Mouse (Mus musculus): ENCODE data around the gene Pofut1.

The Pofut1 gene

DNA sequence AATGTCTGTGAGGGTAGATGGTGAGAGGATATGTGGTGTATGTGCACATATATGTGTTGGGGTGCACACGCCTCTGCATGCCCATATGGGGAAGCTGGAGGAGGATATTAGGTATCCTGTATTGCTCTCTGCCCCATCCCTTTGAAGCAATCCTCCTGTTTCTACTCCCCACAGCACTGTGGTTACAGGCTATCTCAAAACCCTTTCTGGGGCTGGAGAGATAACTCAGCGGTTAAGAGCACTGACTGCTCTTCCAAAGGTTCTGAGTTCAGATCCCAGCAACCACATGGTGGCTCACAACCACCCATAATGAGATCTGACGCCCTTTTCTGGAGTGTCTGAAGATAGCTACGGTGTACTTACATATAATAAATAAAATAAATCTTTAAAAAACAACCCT is 45.2 kb downstream of the Pofut1 start:
- in situ Hi-C loops (cut with MboI, MseI) = no loop called here

DNA sequence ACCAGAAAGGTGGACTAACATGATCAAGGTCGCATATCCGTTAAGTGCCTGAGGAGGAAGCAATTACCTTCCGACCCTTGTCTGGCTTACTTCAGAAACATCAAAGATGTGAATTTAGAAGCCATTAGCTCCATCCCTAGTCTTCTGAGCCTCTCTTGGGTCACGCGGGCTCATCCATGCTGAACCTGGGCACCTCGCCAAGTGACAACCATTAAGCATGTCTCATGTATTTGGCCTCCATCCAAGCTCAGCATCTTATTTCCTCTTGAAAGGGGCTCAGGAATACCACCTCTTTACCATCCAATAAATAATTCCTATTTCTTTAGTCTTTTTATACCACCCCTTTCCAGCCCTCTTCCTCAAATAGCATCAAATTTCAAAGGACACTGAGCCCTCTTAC is 46.5 kb downstream of the Pofut1 start:
- in situ Hi-C loops (cut with MboI, MseI) = no loop called here

DNA sequence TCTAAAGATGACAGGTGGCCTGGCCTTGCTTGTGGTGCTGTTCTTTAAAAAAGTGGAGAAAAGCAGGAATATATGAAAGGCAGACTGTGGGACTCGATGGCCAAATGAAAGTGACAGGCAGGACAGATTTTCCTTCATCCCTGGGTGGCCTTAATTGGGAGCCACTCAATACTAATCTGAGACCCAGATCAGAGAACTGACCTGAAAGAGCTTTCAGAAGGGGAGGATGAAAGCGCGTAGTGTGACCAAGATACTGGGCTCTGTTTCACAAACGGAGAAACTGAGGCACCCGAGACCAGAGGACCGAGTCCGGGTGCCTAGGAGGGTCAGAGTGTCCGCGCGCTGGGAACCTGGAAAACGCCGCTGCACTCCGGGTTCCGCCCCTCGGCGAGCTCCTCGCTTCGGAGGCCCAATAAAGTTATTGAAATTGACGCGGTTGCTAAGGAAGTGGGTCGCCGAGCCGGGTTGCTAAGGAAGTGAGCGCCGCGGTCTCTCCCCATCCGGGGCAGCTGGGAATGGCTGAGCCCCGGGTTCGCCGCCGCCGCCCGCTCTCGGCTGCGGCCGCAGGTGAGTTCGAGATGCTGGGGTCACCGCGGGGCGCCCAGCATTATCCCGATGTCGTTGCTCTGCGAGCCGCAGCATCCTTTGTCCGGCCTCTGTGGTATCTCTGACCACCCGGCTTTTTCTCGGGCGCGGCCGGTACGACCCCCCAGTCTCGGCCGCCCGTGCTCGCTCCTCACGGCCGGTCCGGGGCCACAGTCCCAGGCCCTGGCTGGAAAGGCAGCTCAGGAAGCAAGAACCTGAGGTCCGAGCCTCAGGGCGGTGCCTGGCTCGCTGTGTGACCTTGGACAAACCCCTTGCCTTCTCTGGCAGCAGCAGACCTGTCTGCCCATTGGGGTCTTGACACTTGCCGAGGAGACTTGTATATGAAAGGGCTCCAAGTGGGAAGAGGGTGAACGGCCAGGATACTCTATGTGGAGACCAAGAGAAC is 49.9 kb downstream of the Pofut1 start, which contains the start of gene Kif3b:
Kif3b (plus strand) TSS at position 476 of the 991 bp plus-strand sequence.
- in situ Hi-C loops (cut with MboI, MseI) = loop anchor here (5.0 kb wide), 1 partner anchor 44 kb away; no protein-coding TSS in a partner anchor

- in situ Hi-C loops (cut with MboI, MseI) = loop anchor here (5.0 kb wide), 1 partner anchor 45 kb away; no protein-coding TSS in a partner anchor
Observed at GRCm38 (mm10) chr2:153292305-153292861, 51.0 kb downstream of the Pofut1 start.

- in situ Hi-C loops (cut with MboI, MseI) = loop anchor here (5.0 kb wide), 1 partner anchor 47 kb away; no protein-coding TSS in a partner anchor
Observed at GRCm38 (mm10) chr2:153295196-153295595, 53.9 kb downstream of the Pofut1 start.

DNA sequence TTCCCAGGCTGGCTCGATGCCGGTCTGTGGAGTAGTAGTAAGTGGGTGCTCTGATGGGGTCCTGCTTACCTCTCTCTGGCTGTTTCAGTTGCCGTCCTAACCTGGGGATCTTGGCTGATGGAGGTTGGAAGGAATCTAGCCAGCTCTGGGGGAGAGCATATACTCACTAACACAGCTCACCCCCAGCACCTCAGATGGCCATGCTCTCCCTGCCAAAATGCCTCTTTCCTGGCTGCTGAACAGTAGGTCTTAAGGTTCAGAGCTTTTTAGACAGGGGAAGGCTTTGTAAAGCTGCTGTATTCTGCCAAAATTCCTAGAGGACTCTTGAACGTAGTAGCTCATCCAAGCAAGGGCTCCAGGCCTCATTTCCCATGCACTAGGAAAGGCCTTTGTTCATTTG is 56.4 kb downstream of the Pofut1 start:
- in situ Hi-C loops (cut with MboI, MseI) = loop anchor here (5.0 kb wide), 1 partner anchor 45 kb away; no protein-coding TSS in a partner anchor

DNA sequence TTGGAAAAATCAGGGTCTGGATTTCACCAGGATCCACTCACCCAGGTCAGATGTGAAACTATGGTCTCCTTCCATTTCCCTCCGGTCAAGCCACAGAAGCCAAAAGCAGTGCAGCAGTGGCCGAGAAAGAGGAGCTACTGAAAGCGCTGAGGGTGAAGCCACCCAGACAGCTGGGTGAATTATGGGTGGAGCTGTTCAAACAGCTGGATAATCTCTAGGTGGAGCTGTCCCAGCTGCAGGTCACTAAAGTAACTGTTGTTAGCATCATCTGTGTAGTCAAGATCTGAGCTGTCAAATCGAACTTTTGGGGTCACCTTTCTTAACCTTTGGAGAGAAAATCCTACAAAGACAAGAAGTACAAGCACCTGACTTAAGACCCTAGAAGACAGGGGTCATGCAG is 57.1 kb downstream of the Pofut1 start:
- in situ Hi-C loops (cut with MboI, MseI) = loop anchor here (5.0 kb wide), 1 partner anchor 44 kb away; no protein-coding TSS in a partner anchor

- in situ Hi-C loops (cut with MboI, MseI) = loop anchor here (5.0 kb wide), 1 partner anchor 43 kb away; no protein-coding TSS in a partner anchor
Observed at GRCm38 (mm10) chr2:153298863-153299262, 57.5 kb downstream of the Pofut1 start.

GRCm38 (mm10) chr2:153301123-153301522 is 59.8 kb downstream of the Pofut1 start:
- in situ Hi-C loops (cut with MboI, MseI) = no loop called here

DNA sequence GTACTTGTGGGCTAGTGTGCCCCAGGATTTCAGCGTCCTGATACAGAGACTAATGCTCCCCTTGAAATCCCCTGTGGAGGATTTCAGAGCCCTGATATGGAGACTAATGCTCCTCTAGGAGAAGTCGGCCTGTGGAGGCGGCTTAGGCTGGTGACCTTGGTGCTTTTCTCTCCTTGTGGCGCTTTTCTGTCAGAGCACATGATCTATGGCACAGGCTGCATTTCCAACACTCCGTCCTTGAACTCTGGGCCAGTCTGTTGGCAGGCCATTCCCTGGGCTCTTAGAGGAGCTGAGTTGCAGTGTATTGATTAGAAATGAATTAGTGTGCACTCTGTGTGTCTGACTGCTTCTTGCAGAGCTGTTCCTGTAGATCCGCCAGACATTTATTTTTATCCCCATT is 63.9 kb downstream of the Pofut1 start:
- in situ Hi-C loops (cut with MboI, MseI) = no loop called here

DNA sequence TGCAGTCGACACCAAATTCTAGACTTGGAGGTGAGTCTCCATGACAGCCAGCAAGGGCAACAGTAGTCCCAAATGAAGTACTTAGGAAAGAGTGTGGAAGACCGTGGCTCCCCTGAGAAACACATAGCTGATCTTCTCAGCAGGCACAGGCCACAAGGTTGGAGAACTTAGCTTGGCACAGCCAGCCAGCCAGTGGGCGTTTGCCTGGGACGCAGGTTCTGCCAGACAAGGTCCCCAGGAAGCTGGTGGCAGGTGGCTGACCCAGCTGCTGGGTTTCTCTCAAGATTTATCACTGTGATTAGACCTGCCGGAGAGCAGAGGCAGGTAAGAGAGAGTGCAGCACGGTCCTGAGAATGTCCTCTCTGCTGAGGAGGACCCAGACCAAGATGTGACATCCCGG is 67.3 kb downstream of the Pofut1 start:
- in situ Hi-C loops (cut with MboI, MseI) = no loop called here

DNA sequence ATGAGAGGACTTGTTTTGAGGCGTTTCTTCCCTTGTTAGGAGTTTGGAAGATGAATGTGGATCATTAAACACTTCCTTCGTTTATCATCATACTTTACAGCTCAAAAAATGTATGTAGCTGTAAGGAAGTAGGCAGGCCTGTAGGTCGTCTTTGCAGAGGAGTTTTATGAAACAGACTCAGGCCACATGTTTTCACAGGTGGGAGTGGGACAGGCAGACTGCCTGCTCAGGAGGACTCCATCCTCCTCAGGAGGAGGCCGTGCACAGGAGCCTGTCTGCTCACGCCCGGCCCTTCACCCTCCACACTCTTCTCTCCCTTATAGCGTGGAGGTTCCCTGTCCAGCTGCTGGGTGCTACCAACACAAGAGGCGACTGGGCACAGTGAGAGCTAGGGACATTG is 67.8 kb downstream of the Pofut1 start:
- in situ Hi-C loops (cut with MboI, MseI) = no loop called here

GRCm38 (mm10) chr2:153310228-153310627 is 68.9 kb downstream of the Pofut1 start:
- in situ Hi-C loops (cut with MboI, MseI) = no loop called here

DNA sequence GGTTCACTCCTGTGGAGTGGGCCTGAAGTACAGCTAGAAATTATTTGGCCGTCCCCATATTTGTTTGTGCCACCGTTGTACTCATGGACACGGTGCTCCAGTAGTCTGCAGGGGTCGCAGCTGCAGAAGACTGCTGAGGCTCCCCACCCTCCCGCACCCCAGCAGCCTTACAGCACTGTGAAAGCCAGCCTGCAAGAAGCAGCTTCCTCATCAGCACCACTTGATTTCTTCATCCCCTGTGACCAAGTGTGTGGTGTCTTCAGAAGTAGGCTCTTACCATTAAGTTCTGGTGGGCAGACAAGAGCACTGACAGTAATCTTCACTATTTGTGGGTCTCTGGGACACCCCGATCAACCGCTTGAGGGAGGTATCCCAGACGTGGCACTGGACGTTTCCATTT is 71.6 kb downstream of the Pofut1 start:
- in situ Hi-C loops (cut with MboI, MseI) = no loop called here

DNA sequence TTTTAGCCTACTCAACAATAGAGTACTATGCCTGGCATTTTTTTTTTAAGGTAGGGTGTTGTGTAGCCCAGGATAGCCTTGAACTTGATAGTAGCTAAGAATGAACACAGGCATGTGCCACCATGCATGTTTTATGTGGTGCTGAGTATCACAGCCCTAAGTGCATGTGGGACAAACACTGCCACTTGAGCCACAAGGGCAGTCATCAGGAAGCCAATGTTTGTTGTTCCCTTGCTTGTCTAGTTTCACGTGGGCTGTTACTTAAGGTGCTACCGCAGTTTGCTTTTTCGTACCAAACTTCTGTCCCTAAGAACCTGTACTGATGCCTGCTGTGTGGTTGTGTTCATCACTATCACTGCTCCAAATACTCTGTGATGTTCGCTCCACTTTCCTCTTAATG is 77.1 kb downstream of the Pofut1 start:
- in situ Hi-C loops (cut with MboI, MseI) = no loop called here

DNA sequence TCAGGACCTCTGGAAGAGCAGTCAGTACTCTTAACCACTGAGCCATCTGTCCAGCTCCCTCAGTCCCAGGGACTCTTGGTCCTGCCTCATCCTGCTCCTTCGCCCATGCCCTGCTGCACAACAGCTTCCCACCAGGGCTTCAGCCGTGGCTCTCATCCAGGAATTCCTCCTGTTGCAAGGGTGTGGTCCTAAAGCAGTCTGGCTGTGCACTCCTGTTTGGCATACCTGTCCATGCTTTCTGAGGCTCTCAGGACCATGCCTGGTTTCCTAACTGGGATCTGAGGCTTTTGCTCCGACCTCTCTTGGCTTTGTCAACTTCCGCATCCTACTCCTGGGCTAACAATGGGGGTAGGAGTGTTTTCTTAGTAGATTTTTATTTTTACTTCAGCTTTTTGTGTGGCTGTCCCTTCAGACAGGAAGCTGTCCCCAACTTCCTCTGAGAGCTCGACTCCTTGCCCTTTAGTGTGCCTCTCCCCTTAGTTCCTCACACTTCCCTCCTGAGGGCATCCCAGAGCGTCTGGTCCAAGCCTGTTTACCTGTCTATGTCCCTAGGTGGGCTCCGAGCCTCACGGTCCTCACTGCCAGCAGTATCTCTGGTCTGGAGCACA is 77.8 kb downstream of the Pofut1 start:
- in situ Hi-C loops (cut with MboI, MseI) = no loop called here

Data from T-helper 1 cell (primary cell).